Mouse (Mus musculus) MEL (cell line): ENCODE results near the gene Pou3f1. TPM values are rescaled to one million over a fixed set of nuclear protein-coding genes. Genes with fewer than 3 reads are reported as not detected.

Source experiments
- DNase-seq: peaks from one replicate; pipeline ENCODE4 v3.0.0; 2011; ENCODE audit warnings: low read depth, low spot score
- H3K27ac ChIP-seq: 2 replicates; pipeline ENCODE4 v1.5.1; 2012; ENCODE audit warnings: low read depth, mild to moderate bottlenecking, control low read depth, low read length, moderate library complexity; ENCODE audit not compliant: control insufficient read depth
- H3K27me3 ChIP-seq, 2 experiments: fragments of 150-350 bp in 1 of 2; sonication (generic) in 1 of 2; 2 replicates each; pipeline ENCODE4 v1.6.1; 2012; ENCODE audit warnings: low read length in 2 of 2, mild to moderate bottlenecking in 2 of 2, improper control_type of control experiment in 1 of 2, moderate library complexity in 1 of 2; ENCODE audit not compliant: insufficient read depth in 2 of 2, control insufficient read depth in 1 of 2
- H3K36me3 ChIP-seq, 2 experiments: 2 replicates each; pipeline ENCODE4 v1.6.1; 2012 to 2014; ENCODE audit warnings: low read length in 2 of 2, improper control_type of control experiment in 1 of 2, inconsistent platforms in 1 of 2, mild to moderate bottlenecking in 1 of 2; ENCODE audit not compliant: insufficient read depth in 2 of 2, control insufficient read depth in 1 of 2
- H3K4me1 ChIP-seq, 2 experiments: fragments of 150-350 bp in 1 of 2; sonication (generic) in 1 of 2; 2 replicates each; pipeline ENCODE4 v1.6.1; 2012; ENCODE audit warnings: low read length in 2 of 2, improper control_type of control experiment in 1 of 2, mild to moderate bottlenecking in 1 of 2; ENCODE audit not compliant: insufficient read depth in 2 of 2, control insufficient read depth in 1 of 2
- H3K4me3 ChIP-seq, 2 experiments: fragments of 150-350 bp in 1 of 2; sonication (generic) in 1 of 2; 2 replicates each; pipeline ENCODE4 v1.5.1; 2012; ENCODE audit warnings: low read depth in 2 of 2, low read length in 2 of 2, mild to moderate bottlenecking in 2 of 2, moderate library complexity in 2 of 2, control low read depth in 1 of 2, improper control_type of control experiment in 1 of 2; ENCODE audit not compliant: control insufficient read depth in 1 of 2, insufficient read depth in 1 of 2
- H3K79me2 ChIP-seq: 2 replicates; pipeline ENCODE4 v1.6.1; 2012; ENCODE audit warnings: mild to moderate bottlenecking, low read length, moderate library complexity; ENCODE audit not compliant: control insufficient read depth, poor library complexity, insufficient read depth
- H3K9ac ChIP-seq: 2 replicates; pipeline ENCODE4 v1.6.1; 2012; ENCODE audit warnings: low read depth, mild to moderate bottlenecking, control low read depth, low read length, moderate library complexity; ENCODE audit not compliant: control insufficient read depth, poor library complexity, severe bottlenecking
- H3K9me3 ChIP-seq: fragments of 150-350 bp; sonication (generic); replicated peaks from 2 replicates; pipeline ENCODE4 v1.6.1; 2012; ENCODE audit warnings: mild to moderate bottlenecking, low read length, improper control_type of control experiment, moderate library complexity; ENCODE audit not compliant: insufficient read depth
- CHD1 ChIP-seq: IDR thresholded peaks from 2 replicates; pipeline ENCODE4 v1.6.1; 2012; ENCODE audit warnings: low read depth, mild to moderate bottlenecking, inconsistent platforms, low read length, improper control_type of control experiment
- GABPA ChIP-seq: IDR thresholded peaks from 2 replicates; pipeline ENCODE4 v1.6.1; 2012; ENCODE audit warnings: low read depth, mild to moderate bottlenecking, inconsistent platforms, low read length, improper control_type of control experiment, moderate library complexity
- GATA1 ChIP-seq: IDR thresholded peaks from 2 replicates; pipeline ENCODE4 v1.6.1; 2011; ENCODE audit warnings: low read depth, low read length, improper control_type of control experiment
- MAX ChIP-seq: IDR thresholded peaks from 2 replicates; pipeline ENCODE4 v1.6.1; 2011; ENCODE audit warnings: low read length, improper control_type of control experiment
- MYC ChIP-seq: IDR thresholded peaks from 2 replicates; pipeline ENCODE4 v1.6.1; 2011; ENCODE audit warnings: low read depth, mild to moderate bottlenecking, low read length, improper control_type of control experiment, moderate library complexity
- NELFE ChIP-seq: IDR thresholded peaks from 2 replicates; pipeline ENCODE4 v1.6.1; 2011; ENCODE audit warnings: low read depth, low read length, improper control_type of control experiment
- POLR2AphosphoS5 ChIP-seq: IDR thresholded peaks from 2 replicates; pipeline ENCODE4 v1.6.1; 2012; ENCODE audit warnings: low read depth, borderline replicate concordance, mild to moderate bottlenecking, inconsistent platforms, low read length, moderate library complexity, mixed read lengths
- RCOR1 ChIP-seq: IDR thresholded peaks from 2 replicates; pipeline ENCODE4 v1.6.1; 2012; ENCODE audit warnings: low read depth, mild to moderate bottlenecking, inconsistent platforms, low read length, improper control_type of control experiment
- SMC3 ChIP-seq: IDR thresholded peaks from 2 replicates; pipeline ENCODE4 v1.6.1; 2011; ENCODE audit warnings: low read depth, low read length, improper control_type of control experiment
- TAL1 ChIP-seq: IDR thresholded peaks from 2 replicates; pipeline ENCODE4 v1.6.1; 2012; ENCODE audit warnings: mild to moderate bottlenecking, inconsistent platforms, low read length, moderate library complexity, mixed read lengths
- UBTF ChIP-seq: IDR thresholded peaks from 2 replicates; pipeline ENCODE4 v1.6.1; 2012; ENCODE audit warnings: low read depth, mild to moderate bottlenecking, inconsistent platforms, low read length, improper control_type of control experiment, moderate library complexity, borderline replicate concordance; ENCODE audit not compliant: insufficient read depth
- USF2 ChIP-seq, 2 experiments: IDR thresholded peaks; 2 replicates each; pipeline ENCODE4 v1.6.1; 2011 to 2012; ENCODE audit warnings: improper control_type of control experiment in 2 of 2, low read length in 2 of 2, borderline replicate concordance in 1 of 2, inconsistent platforms in 1 of 2, low read depth in 1 of 2, mild to moderate bottlenecking in 1 of 2; ENCODE audit not compliant: insufficient read depth in 1 of 2
- ZKSCAN1 ChIP-seq: IDR thresholded peaks from 2 replicates; pipeline ENCODE4 v1.6.1; 2012; ENCODE audit warnings: low read depth, mild to moderate bottlenecking, inconsistent platforms, low read length, improper control_type of control experiment, moderate library complexity
- polyA plus RNA-seq, 2 experiments: library from polyadenylated mRNA; stranded (reverse) in 1 of 2; unstranded in 1 of 2; fragments of >175 nt in 1 of 2; fragments of >200 nt in 1 of 2; gene quantifications; 2 replicates each; pipeline versions ENCODE4 v1.2.1 to v1.2.4; 2012; ENCODE audit warnings: low replicate concordance in 2 of 2, low read depth in 1 of 2; ENCODE audit not compliant: insufficient read length in 2 of 2, insufficient read depth in 1 of 2, missing spikeins in 1 of 2
- total RNA-seq: library from RNA; depleted of rRNA; stranded (reverse); fragments of 300-350 nt; gene quantifications from 2 replicates; pipeline ENCODE4 v1.2.3, GENCODE M21; 2012

Gene Pou3f1
- total and polyA plus RNA-seq, 3 experiments: not detected

DNA sequence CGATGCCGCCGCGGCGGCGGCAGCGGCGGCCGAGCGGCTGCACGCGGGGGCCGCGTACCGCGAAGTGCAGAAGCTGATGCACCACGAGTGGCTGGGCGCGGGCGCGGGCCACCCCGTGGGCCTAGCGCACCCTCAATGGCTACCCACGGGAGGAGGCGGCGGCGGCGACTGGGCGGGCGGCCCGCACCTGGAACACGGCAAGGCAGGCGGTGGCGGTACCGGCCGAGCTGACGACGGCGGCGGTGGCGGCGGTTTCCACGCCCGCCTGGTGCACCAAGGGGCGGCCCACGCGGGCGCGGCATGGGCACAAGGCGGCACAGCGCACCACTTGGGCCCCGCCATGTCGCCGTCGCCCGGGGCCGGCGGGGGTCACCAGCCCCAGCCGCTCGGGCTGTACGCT is 1.2 kb downstream of the Pou3f1 start:
- H3K4me1 ChIP-seq: no peaks in the 10 kb centered on the region
- H3K36me3 ChIP-seq: no peaks in the 10 kb centered on the region
- H3K9ac ChIP-seq: no peak overlapping the region
- no peaks in the 10 kb centered on the region for H3K79me2 ChIP-seq
- no peak overlapping the region for H3K4me3 ChIP-seq
- no peaks in the 10 kb centered on the region; a peak in 1 of 4 replicates for H3K27me3 ChIP-seq
- TF ChIP-seq MAX (no peak), TAL1 (no peak), RCOR1 (no peak), GABPA (no peak)
- no peaks in the 10 kb centered on the region for H3K9me3 ChIP-seq
- no peak for DNase-seq
- no peak overlapping the region for H3K27ac ChIP-seq

DNA sequence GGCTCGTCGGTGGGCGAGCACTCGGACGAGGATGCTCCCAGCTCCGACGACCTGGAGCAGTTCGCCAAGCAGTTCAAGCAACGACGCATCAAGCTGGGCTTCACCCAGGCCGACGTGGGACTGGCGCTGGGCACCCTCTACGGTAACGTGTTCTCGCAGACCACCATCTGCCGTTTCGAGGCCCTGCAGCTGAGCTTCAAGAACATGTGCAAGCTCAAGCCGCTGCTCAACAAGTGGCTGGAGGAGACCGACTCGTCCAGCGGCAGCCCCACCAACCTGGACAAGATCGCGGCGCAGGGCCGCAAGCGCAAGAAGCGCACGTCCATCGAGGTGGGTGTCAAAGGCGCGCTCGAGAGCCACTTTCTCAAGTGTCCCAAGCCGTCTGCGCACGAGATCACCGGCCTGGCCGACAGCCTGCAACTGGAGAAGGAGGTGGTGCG is 1.8 kb downstream of the Pou3f1 start:
- DNase-seq: no peak
- H3K79me2 ChIP-seq: no peaks in the 10 kb centered on the region
- no peaks in the 10 kb centered on the region for H3K36me3 ChIP-seq
- H3K4me1 ChIP-seq: no peaks in the 10 kb centered on the region
- no peak overlapping the region for H3K27ac ChIP-seq
- no peaks in the 10 kb centered on the region; a peak in 1 of 4 replicates for H3K27me3 ChIP-seq
- TF ChIP-seq UBTF: no peak
- TF ChIP-seq ZKSCAN1: no peak
- no peak for TF ChIP-seq USF2 (IDR thresholded peaks at IDR 0.05; ENCODE audit: borderline replicate concordance in 1 of 2, insufficient read depth in 1 of 2, low read depth in 1 of 2, low read length in 2 of 2)
- TF ChIP-seq MYC: no peak
- no peak for TF ChIP-seq SMC3
- no peak for TF ChIP-seq NELFE
- no peak overlapping the region for H3K4me3 ChIP-seq
- no peaks in the 10 kb centered on the region for H3K9me3 ChIP-seq
- H3K9ac ChIP-seq: no peak overlapping the region

DNA sequence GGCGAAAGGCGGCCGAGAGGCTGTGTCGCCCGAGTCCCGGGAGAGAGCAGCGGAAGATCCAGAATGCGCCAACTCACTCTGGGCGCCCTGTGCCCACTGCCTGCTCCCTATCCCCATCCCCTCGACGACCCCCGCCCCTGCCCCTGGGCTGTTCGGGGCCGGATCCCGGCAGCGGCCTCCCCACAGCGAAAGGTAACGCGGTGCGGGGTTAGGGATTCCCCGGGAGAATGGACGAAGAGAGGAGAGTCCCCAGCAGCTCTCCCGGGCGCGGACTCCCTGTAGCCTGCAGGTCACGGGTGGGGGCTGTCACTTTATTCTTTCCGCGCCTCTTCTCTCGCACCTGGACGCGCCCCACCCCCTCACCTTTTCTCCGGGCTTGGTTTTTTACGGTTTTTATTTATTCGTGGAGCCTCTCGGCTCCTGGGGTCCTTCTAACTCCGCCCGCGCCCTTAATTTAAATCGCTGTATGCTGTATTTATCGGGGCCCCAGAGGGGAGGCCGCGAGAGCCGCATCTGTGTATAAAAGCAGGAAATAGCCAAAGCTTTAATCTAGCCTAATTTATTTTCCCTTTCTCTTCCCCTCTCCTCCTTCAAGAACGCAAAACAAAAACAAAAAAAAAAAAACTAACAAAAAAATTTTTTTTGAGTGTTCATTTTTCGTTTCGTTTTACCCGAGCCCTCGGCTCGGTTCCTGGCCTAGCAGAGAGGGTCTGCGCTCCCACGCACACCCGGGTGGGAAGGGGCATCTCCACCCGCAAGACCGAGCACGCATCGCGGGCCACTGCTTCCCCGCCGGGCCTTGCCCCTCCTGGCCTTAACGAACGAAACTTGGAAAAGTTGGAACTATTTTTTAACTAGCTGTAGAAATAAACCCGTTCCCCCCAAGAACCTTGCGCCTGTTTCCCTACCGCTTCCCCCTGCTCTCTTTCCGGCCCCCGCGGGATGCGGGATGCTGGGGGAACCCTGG is 2.9 kb downstream of the Pou3f1 start:
- Histone ChIP-seq H3K4me1 (no peaks in the 10 kb centered on the region), H3K9ac (no peak overlapping the region), H3K36me3 (no peaks in the 10 kb centered on the region), H3K27me3 (no peaks in the 10 kb centered on the region; a peak in 1 of 4 replicates), H3K27ac (no peak overlapping the region), H3K79me2 (no peaks in the 10 kb centered on the region), H3K9me3 (no peaks in the 10 kb centered on the region), H3K4me3 (no peak overlapping the region)
- DNase-seq: no peak
- TF ChIP-seq ZKSCAN1: no peak
- no peak for TF ChIP-seq GATA1
- no peak for TF ChIP-seq POLR2AphosphoS5
- no peak for TF ChIP-seq CHD1
